ENCODE assay signal across 29 mouse cellular contexts in genomic region chr17:45623425-45623824, GRCm38 (mm10). TPM values are rescaled to one million over a fixed set of nuclear protein-coding genes. Genes with fewer than 3 reads are reported as not detected.
"Had no signal": no experiment of that assay in that cellular context is flagged by ENCODE, and none has a peak within 500 bp of the region (broad histone marks: within the 10 kb centered on the region; RNA-seq: fewer than 3 reads in every experiment).

No protein-coding gene starts in this region.

RNA-seq across cellular contexts. Expression of gene Mymx, which starts 21.5 kb away (rescaled TPM):
- total RNA-seq: heart, postnatal 10 days; heart, postnatal 14 days; heart, postnatal 25 days; heart, postnatal 36 days; heart, postnatal 4 days; hematopoietic stem cell, adult 5-6 weeks; hindbrain, postnatal 0 days; layer of hippocampus, adult 18-20 months; layer of hippocampus, adult 2 months; layer of hippocampus, adult 8-10 months; layer of hippocampus, postnatal 10 days; layer of hippocampus, postnatal 14 days; layer of hippocampus, postnatal 25 days; layer of hippocampus, postnatal 36 days; left cerebral cortex, adult 18-20 months; left cerebral cortex, adult 2 months; left cerebral cortex, adult 8-10 months had no signal
- polyA plus RNA-seq: heart, embryonic 11.5 days; heart, embryonic 14.5 days; heart, postnatal 0 days; hindbrain, embryonic 10.5 days; hindbrain, embryonic 14.5 days; hindbrain, embryonic 15.5 days; hindbrain, embryonic 16.5 days; hindbrain, postnatal 0 days; inflammation-experienced regulatory T-cells, adult 6 months; intestine, embryonic 14.5 days had no signal

RNA-seq across cellular contexts. Expression of gene Capn11, which starts 35.7 kb away (rescaled TPM):
- total RNA-seq: heart, postnatal 10 days; heart, postnatal 25 days; heart, postnatal 36 days had no signal
- polyA plus RNA-seq: heart, postnatal 0 days; inflammation-experienced regulatory T-cells, adult 6 months; intestine, embryonic 14.5 days; intestine, postnatal 0 days; kidney, embryonic 14.5 days; kidney, postnatal 0 days had no signal
